In genomic region chr4:154167053-154167452, GRCm38 (mm10) we compare ENCODE assay signal across 10 mouse cellular contexts. TPM values are rescaled to one million over a fixed set of nuclear protein-coding genes. Genes with fewer than 3 reads are reported as not detected.
A peak's percentile ranks its signal among the peaks of the same experiment; 100 is the strongest.
DNase-seq lines count a peak whose midpoint lies in the region; ATAC-seq and TF ChIP-seq lines count a peak whose summit lies in the region.
"Had no signal": no experiment of that assay in that cellular context is flagged by ENCODE, and none has a peak within 500 bp of the region (broad histone marks: within the 10 kb centered on the region; RNA-seq: fewer than 3 reads in every experiment).

No protein-coding gene starts in this region.

- TF ChIP-seq EP300 in liver, postnatal 0 days (IDR thresholded peaks at IDR 0.05; ENCODE audit: low read depth): no peak

- peaks cover 18% of the 10 kb centered on the region for H3K4me1 ChIP-seq in E14TG2a.4 (replicated peaks; ENCODE audit: low read depth, low read length)
- H3K4me1 ChIP-seq in liver, postnatal 0 days (ENCODE audit: insufficient read depth): peaks cover 18% of the 10 kb centered on the region

- H3K27me3 ChIP-seq in E14TG2a.4 (ENCODE audit: insufficient read depth, low read length): peaks cover 42% of the 10 kb centered on the region
- peaks cover 37% of the 10 kb centered on the region for H3K27me3 ChIP-seq in liver, postnatal 0 days (ENCODE audit: insufficient read depth, low read length)

- H3K9me3 ChIP-seq in E14TG2a.4 (ENCODE audit: low read length): no peaks in the 10 kb centered on the region; the same call in 1 of the 2 replicates
- no peaks in the 10 kb centered on the region for H3K9me3 ChIP-seq in liver, postnatal 0 days (ENCODE audit: low read length)
- H3K9me3 ChIP-seq: heart, embryonic 13.5 days; midbrain, embryonic 12.5 days had no signal

- 23% methylated on average over 5 of the region's 5 CpGs for WGBS in liver, postnatal 0 days (ENCODE audit: insufficient replicate concordance)

- no peak overlapping the region for H3K4me2 ChIP-seq in liver, postnatal 0 days (ENCODE audit: low read depth, low read length)
- H3K4me2 ChIP-seq: heart, embryonic 13.5 days; midbrain, embryonic 12.5 days had no signal

- peak; percentile 81 for TF ChIP-seq CTCF in E14TG2a.4 (conservative IDR thresholded peaks at IDR 0.05; ENCODE audit: low read length)
- peak; percentile 79 for TF ChIP-seq CTCF in liver, postnatal 0 days (IDR thresholded peaks at IDR 0.05; ENCODE audit: low read depth)

- H3K27ac ChIP-seq in liver, postnatal 0 days (ENCODE audit: low read depth): no peak overlapping the region
- H3K27ac ChIP-seq: heart, embryonic 13.5 days; midbrain, embryonic 12.5 days had no signal

- ATAC-seq in liver, postnatal 0 days: no peak

- DNase-seq in adrenal gland, adult 18-20 months (ENCODE audit: low spot score in 2 of 2): peak; percentile 57 to 66
- no peak for DNase-seq in adrenal gland, adult 8-10 months
- peak; percentile 63 for DNase-seq in kidney, adult 9 months
- no peak for DNase-seq in kidney, adult 11 months
- peak; percentile 70 for DNase-seq in embryo, embryonic 11 days
- DNase-seq in liver, postnatal 0 days: peak; percentile 70
- peak; percentile 43 for DNase-seq in thymus, postnatal 0 days (ENCODE audit: low spot score)

- no peak overlapping the region for H3K9ac ChIP-seq in liver, postnatal 0 days (replicated peaks)
- H3K9ac ChIP-seq: heart, embryonic 13.5 days; midbrain, embryonic 12.5 days had no signal

- H3K4me3 ChIP-seq in E14TG2a.4 (replicated peaks; ENCODE audit: low read length): no peak overlapping the region
- H3K4me3 ChIP-seq in liver, postnatal 0 days (ENCODE audit: low read depth, low read length): no peak overlapping the region
- H3K4me3 ChIP-seq: heart, embryonic 13.5 days; midbrain, embryonic 12.5 days had no signal

- no peaks in the 10 kb centered on the region for H3K36me3 ChIP-seq in E14TG2a.4 (ENCODE audit: insufficient read depth, low read length)
- no peaks in the 10 kb centered on the region for H3K36me3 ChIP-seq in liver, postnatal 0 days (replicated peaks; ENCODE audit: insufficient read depth, low read length)
- H3K36me3 ChIP-seq: heart, embryonic 13.5 days; midbrain, embryonic 12.5 days had no signal

RNA-seq across cellular contexts. Expression of gene Megf6, which starts 3.5 kb away (rescaled TPM):
- total RNA-seq in adrenal gland, adult 18-20 months (2021): 1 to 10 TPM; 2.5 to 4.3 TPM
- 1 to 10 TPM; 1.2 to 3.8 (median 2.9) TPM for total RNA-seq in adrenal gland, adult 8-10 months (2022)
- 0.67 and 0.89 TPM in 2 replicates for polyA plus RNA-seq in liver, postnatal 0 days (2015; fragmentation: Nextera tagmentation; extraction: Ambion mirVana)
- 14.8 and 17.0 TPM in 2 replicates for polyA plus RNA-seq in thymus, postnatal 0 days (2015; fragmentation: Nextera tagmentation; extraction: Ambion mirVana)

RNA-seq across cellular contexts. Expression of gene Tprgl, which starts 6.6 kb away (rescaled TPM):
- 100 to 1,000 TPM; 155 to 172 TPM for total RNA-seq in adrenal gland, adult 18-20 months (2021)
- 100 to 1,000 TPM; 186 to 217 (median 196) TPM for total RNA-seq in adrenal gland, adult 8-10 months (2022)
- polyA plus RNA-seq in liver, postnatal 0 days (2015; fragmentation: Nextera tagmentation; extraction: Ambion mirVana): 74.4 and 83.4 TPM in 2 replicates
- polyA plus RNA-seq in thymus, postnatal 0 days (2015; fragmentation: Nextera tagmentation; extraction: Ambion mirVana): 171 and 177 TPM in 2 replicates

RNA-seq across cellular contexts. Expression of gene Wrap73, which starts 24.9 kb away (rescaled TPM):
- 10 to 100 TPM; 14.2 to 21.1 TPM for total RNA-seq in adrenal gland, adult 18-20 months (2021)
- total RNA-seq in adrenal gland, adult 8-10 months (2022): 10 to 100 TPM; 21.6 to 28.6 (median 22.8) TPM
- polyA plus RNA-seq in liver, postnatal 0 days (2015; fragmentation: Nextera tagmentation; extraction: Ambion mirVana): 12.4 and 14.1 TPM in 2 replicates
- polyA plus RNA-seq in thymus, postnatal 0 days (2015; fragmentation: Nextera tagmentation; extraction: Ambion mirVana): 37.0 and 38.8 TPM in 2 replicates

RNA-seq across cellular contexts. Expression of gene Trp73, which starts 27.0 kb away (rescaled TPM):
- not detected for total RNA-seq in adrenal gland, adult 18-20 months (2021)
- under 1 TPM in 1 of 4 experiments, not detected in 3; 0.22 TPM for total RNA-seq in adrenal gland, adult 8-10 months (2022)
- not detected in 2 replicates for polyA plus RNA-seq in liver, postnatal 0 days (2015; fragmentation: Nextera tagmentation; extraction: Ambion mirVana)
- polyA plus RNA-seq in thymus, postnatal 0 days (2015; fragmentation: Nextera tagmentation; extraction: Ambion mirVana): 0.55 and 0.76 TPM in 2 replicates

Comparison
In these comparisons a context has a peak if more than half of its experiments do, and no peak if none do; other contexts are left out.
1. DNase-seq: peak in adrenal gland, adult 18-20 months (2 of 2), kidney, adult 9 months (single experiment), embryo, embryonic 11 days (single experiment), liver, postnatal 0 days (single experiment) and thymus, postnatal 0 days (single experiment); none in adrenal gland, adult 8-10 months (single experiment) and kidney, adult 11 months (single experiment).